Mouse (Mus musculus): ENCODE data around the gene Grin3a.
A peak's percentile ranks its signal among the peaks of the same experiment; 100 is the strongest.

Grin3a gene

GRCm38 (mm10) chr4:49845612-49845985, at the start of gene Grin3a:
Gene Grin3a (minus strand): TSS chr4:49845744.
- peak; percentile 89 for DNase-seq

GRCm38 (mm10) chr4:49891835-49892301, 46.3 kb upstream of the Grin3a start:
- DNase-seq = peak; percentile 91

- DNase-seq = no peak
Measured at GRCm38 (mm10) chr4:49877084-49877483, 31.5 kb upstream of the Grin3a start.

GRCm38 (mm10) chr4:49860611-49861010, 15.1 kb upstream of the Grin3a start:
- no peak for DNase-seq

- DNase-seq = no peak
Measured at GRCm38 (mm10) chr4:49844828-49845611, 524 bp downstream of the Grin3a start.

- DNase-seq = no peak
Measured at GRCm38 (mm10) chr4:49844274-49844827, 1.2 kb downstream of the Grin3a start.

GRCm38 (mm10) chr4:49843787-49844186, 1.8 kb downstream of the Grin3a start:
- DNase-seq = no peak

GRCm38 (mm10) chr4:49832035-49832434, 13.5 kb downstream of the Grin3a start:
- DNase-seq = no peak

- DNase-seq = no peak
Measured at GRCm38 (mm10) chr4:49813852-49814251, 31.7 kb downstream of the Grin3a start.

GRCm38 (mm10) chr4:49806791-49807190, 38.8 kb downstream of the Grin3a start:
- DNase-seq = no peak

- DNase-seq = no peak
Measured at GRCm38 (mm10) chr4:49799338-49799737, 46.2 kb downstream of the Grin3a start.

GRCm38 (mm10) chr4:49788971-49789370, 56.6 kb downstream of the Grin3a start:
- DNase-seq = no peak

GRCm38 (mm10) chr4:49742847-49743246, 102.7 kb downstream of the Grin3a start:
- DNase-seq = no peak

- DNase-seq = no peak
Measured at GRCm38 (mm10) chr4:49741942-49742341, 103.6 kb downstream of the Grin3a start.

- peak; percentile 57 for DNase-seq
Measured at GRCm38 (mm10) chr4:49740796-49741766, 104.5 kb downstream of the Grin3a start.

GRCm38 (mm10) chr4:49739561-49739960, 106.0 kb downstream of the Grin3a start:
- DNase-seq = no peak

- no peak for DNase-seq
Measured at GRCm38 (mm10) chr4:49729326-49729725, 116.2 kb downstream of the Grin3a start.

GRCm38 (mm10) chr4:49723908-49724307, 121.6 kb downstream of the Grin3a start:
- no peak for DNase-seq

- peak; percentile 40 for DNase-seq
Measured at GRCm38 (mm10) chr4:49691405-49692194, 153.9 kb downstream of the Grin3a start.

- DNase-seq = peak; percentile 68
Measured at GRCm38 (mm10) chr4:49688594-49689288, 156.8 kb downstream of the Grin3a start.

GRCm38 (mm10) chr4:49681812-49682211, 163.7 kb downstream of the Grin3a start, which contains the start of gene Ppp3r2:
Gene Ppp3r2 (minus strand): TSS chr4:49682024.
- DNase-seq = peak; percentile 81
